Mouse (Mus musculus): ENCODE results near the gene Cttn. TPM values are rescaled to one million over a fixed set of nuclear protein-coding genes. Genes with fewer than 3 reads are reported as not detected.

Cttn gene
- total RNA-seq (2014; fragmentation: Nextera tagmentation) (23.5 and 23.7 TPM in 2 replicates), total RNA-seq (2017) (34.7 and 42.2 TPM in 2 replicates)

DNA sequence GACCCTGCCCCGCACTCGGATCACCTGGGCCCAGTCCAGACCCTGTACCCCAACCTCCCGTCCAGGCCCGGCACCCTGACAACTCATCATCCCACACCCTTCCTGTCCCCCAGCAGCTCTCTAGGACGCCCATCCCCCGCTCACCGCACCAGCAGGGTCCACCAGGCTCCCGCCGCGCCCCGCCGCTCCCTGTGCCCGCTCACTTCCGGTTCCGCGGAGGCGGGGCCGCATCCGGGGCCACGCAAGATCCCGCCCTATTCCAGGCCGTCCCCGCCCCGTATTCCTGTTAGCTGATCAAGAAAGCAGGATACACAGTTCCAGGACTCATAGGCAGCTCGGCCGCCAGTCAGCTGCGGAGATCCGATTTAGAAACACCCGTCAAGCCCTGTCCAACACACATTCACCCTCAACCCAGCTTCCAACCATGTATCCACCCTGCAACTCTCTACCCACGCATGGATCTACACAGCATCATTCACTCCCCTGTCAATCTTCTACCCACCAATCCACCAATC lies at the start of gene Cttn:
Cttn (minus strand) TSS at position 465 of the 515 bp plus-strand sequence.
- peak; percentile 89 for ATAC-seq (replicated peaks; ENCODE audit: low FRiP score, low TSS enrichment, poor library complexity, severe bottlenecking)

DNA sequence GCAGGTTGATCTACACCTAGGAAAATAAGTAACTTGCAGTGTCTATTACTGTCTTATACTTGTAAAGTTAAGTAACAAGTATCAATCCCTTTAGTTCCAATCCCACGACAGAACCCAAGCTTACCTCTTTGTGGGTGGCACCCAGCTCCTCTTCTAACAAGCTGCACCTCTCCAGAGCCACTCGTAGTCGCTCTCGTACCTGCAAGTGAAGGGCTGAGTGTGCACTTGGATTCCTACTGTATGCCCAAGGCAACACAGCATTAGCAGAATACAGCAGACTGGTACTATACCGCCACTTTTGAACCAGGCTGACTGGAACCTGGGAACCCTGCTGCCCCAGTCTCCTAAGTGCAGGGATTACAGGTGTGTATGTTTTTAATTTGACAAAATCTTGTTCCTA lies 49.0 kb upstream of the Cttn start:
- no peak for ATAC-seq (replicated peaks; ENCODE audit: low FRiP score, low TSS enrichment, poor library complexity, severe bottlenecking)

- no peak for ATAC-seq (replicated peaks; ENCODE audit: low FRiP score, low TSS enrichment, poor library complexity, severe bottlenecking)
Measured at GRCm38 (mm10) chr7:144516711-144517110, 45.9 kb upstream of the Cttn start.

GRCm38 (mm10) chr7:144509090-144509489 lies 38.3 kb upstream of the Cttn start:
- no peak for ATAC-seq (replicated peaks; ENCODE audit: low FRiP score, low TSS enrichment, poor library complexity, severe bottlenecking)

DNA sequence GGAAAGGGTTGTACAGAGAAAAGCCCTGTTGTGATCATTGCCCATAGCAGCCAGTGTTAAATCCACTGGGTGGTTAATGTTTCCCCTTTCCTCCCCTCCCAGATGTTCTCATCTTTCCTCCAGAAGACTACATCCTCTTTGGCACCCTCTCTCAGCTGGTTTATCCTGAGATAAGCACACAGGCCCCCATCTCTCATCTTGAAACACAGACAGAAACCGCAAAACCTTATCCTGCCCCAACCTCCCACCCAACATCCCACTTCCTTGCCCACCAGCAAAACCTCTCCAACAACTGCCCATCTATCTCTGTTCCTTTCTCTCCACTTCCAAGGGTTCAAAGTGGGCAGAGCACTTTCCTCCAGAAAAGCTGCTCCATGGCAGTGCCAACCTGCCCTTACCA lies 36.0 kb upstream of the Cttn start:
- ATAC-seq (replicated peaks; ENCODE audit: low FRiP score, low TSS enrichment, poor library complexity, severe bottlenecking): peak; percentile 59

DNA sequence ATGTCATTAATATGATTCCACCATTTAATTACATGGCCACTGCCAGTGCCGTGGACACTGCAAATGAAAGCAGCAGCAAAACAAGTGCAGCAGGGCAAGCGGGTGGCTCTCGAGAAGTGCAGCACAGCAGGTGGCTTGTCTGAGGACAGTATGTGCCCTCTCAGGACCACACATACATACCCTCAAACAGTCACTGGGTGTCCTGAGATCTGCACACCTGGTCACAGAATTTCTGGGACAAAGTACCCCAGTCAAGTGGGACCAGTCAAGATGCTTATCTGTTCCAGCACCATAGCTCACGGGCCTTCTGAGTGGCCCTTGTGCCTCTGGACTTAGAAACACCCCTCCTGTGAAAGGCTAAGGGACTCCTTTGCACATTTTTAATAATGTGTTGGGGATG lies 33.1 kb upstream of the Cttn start:
- ATAC-seq (replicated peaks; ENCODE audit: low FRiP score, low TSS enrichment, poor library complexity, severe bottlenecking): no peak

DNA sequence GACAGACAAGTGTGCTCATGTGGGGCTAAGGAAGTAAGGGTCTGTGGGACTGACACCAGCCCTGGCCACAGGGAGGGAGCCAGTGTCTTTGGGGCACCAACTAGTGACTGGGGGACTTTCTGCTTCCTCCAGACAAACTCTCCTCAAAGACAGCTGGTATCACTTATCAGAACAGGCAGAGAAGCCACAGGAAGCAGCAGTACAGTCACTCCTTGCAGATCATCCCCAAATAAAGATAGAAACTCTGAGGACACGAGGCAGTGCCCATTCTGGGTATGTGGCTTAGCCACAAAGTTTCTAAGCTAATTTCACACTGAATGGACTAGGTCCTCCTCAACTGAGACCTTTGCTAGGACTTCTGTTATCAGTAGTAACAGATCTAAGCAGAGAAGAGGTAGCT lies 22.1 kb upstream of the Cttn start:
- ATAC-seq (replicated peaks; ENCODE audit: low FRiP score, low TSS enrichment, poor library complexity, severe bottlenecking): peak; percentile 86

- ATAC-seq (replicated peaks; ENCODE audit: low FRiP score, low TSS enrichment, poor library complexity, severe bottlenecking): no peak
Measured at GRCm38 (mm10) chr7:144490201-144490873, 19.5 kb upstream of the Cttn start.

DNA sequence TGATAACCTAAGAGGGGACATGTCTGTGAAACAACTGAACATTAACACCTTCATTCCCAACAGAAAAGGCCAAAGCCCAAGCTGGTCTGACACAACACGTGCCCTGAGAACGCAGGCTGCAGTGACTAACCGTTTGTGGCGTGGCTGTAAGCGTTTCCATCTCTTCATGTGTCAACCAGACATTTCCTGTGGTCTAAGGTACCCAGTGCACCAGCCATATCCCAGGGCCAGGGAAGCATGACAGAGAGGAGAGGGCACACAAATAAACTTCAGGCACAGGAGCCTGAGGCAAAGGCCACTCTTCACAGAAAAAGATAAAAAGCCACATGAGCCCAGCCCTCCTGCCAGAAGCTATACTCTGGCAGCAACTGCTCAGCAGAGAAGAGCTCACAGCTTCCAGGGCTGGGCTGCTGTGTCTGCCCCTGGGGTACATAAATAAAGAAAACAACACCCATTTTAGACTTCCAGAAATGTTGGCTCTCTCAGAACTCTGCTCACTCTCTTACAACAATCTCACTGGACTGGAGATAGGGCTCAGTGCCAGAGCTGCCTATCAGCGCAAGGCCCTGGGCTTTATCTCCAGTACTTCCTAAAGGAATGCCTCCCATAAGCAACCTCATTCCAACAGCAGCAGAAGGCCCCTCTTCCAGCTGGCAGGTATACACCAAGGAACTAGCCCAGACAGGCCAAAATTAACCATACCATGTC lies 18.4 kb upstream of the Cttn start:
- ATAC-seq (replicated peaks; ENCODE audit: low FRiP score, low TSS enrichment, poor library complexity, severe bottlenecking): peak; percentile 42

DNA sequence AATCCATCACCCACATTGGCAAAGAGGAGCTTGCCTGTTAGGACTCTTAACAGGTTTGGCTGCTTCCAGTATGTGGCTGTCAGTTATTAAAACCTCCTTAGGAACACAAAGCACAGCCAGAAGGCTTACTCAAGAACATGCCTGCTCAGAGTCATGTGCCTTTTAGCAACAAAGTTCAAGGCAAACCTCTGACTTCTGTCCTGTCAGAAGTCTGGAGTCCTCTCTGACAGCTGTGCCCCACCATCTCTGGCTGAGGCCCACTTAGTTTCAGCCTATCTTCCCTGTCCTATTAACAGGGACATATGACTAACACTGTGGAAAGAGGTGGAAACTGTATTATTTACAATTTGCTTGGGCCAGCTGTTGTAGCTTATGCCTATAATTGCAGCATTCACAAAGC lies 9.5 kb upstream of the Cttn start:
- ATAC-seq (replicated peaks; ENCODE audit: low FRiP score, low TSS enrichment, poor library complexity, severe bottlenecking): no peak

DNA sequence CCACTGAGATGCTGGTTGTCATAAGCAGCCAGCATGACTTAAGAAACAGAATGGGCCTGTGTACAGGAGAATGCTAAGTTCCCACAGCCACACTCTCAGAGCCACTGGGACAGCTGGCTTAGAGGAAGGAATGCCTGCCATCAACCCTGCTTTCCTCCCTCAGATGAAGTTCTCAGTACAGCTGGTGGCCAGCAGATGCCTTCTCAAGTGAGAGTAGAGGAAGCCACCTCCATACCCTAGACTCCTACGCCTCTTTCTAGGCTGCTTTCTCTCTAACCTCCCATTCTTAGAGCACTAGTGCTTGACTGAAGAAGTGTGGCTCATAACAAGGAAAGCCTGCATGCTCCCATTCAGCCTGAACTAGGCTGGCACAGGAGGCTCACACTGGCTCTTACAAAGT lies 8.8 kb upstream of the Cttn start:
- ATAC-seq (replicated peaks; ENCODE audit: low FRiP score, low TSS enrichment, poor library complexity, severe bottlenecking): no peak

- ATAC-seq (replicated peaks; ENCODE audit: low FRiP score, low TSS enrichment, poor library complexity, severe bottlenecking): no peak
Measured at GRCm38 (mm10) chr7:144475741-144476140, 4.9 kb upstream of the Cttn start.

DNA sequence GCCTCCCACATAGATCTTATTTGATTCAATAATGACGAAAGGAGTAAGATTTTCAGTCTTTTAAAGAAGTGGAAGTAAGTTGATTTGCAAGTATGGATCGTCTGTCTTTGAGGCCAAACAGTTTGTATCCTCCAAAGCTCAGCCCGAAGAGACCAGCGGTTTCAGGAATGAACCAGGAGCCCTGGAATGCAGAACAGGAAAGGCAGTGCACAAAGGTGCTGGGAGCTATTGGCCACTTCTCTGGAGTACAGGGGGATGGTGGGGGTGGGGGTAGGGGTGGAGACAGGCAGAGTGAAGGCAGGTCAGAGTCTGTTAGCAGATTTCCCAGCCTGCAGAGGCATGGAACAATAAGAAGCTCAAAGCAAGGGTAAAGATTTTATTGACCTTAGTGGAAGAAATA lies 2.7 kb upstream of the Cttn start:
- ATAC-seq (replicated peaks; ENCODE audit: low FRiP score, low TSS enrichment, poor library complexity, severe bottlenecking): no peak

GRCm38 (mm10) chr7:144471103-144471502 lies 294 bp upstream of the Cttn start:
- ATAC-seq (replicated peaks; ENCODE audit: low FRiP score, low TSS enrichment, poor library complexity, severe bottlenecking): no peak

DNA sequence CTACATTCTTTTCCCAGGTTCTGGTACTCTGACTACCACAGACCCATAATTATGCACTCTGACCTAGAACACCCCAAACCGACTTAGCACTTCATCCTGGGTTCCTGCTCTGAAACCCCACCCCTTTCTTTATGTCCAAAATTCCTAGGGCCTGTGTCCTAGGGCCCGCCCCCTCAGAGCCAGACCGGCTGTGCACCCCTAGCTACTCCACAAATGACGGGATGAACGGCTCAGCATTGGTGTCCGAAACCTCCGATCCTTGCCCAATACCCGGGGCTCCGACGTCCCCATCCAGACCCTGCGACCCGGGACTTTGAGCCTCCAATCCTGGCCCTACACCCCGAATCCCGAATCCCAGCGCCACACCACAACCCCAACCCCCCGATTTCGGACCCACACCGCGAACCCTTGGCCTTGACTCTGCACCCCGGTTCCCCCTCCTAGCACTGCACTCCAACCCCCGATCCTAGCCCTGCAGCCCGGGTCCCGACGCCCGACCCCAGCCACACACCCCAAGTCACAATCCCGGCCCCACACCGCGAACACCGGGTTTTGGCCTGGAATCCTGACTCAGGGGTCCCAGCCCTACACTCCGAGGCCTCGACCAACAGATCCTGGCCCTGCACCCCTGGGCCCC lies 783 bp downstream of the Cttn start:
- 0 out of 2 replicates have a peak, but pooled peaks have one; percentile 6 for ATAC-seq (replicated peaks; ENCODE audit: low FRiP score, low TSS enrichment, poor library complexity, severe bottlenecking)

GRCm38 (mm10) chr7:144469181-144469641 lies 1.6 kb downstream of the Cttn start:
- ATAC-seq (replicated peaks; ENCODE audit: low FRiP score, low TSS enrichment, poor library complexity, severe bottlenecking): no peak

- no peak for ATAC-seq (replicated peaks; ENCODE audit: low FRiP score, low TSS enrichment, poor library complexity, severe bottlenecking)
Measured at GRCm38 (mm10) chr7:144468741-144469140, 2.1 kb downstream of the Cttn start.

- ATAC-seq (replicated peaks; ENCODE audit: low FRiP score, low TSS enrichment, poor library complexity, severe bottlenecking): no peak
Measured at GRCm38 (mm10) chr7:144462577-144462976, 8.2 kb downstream of the Cttn start.

DNA sequence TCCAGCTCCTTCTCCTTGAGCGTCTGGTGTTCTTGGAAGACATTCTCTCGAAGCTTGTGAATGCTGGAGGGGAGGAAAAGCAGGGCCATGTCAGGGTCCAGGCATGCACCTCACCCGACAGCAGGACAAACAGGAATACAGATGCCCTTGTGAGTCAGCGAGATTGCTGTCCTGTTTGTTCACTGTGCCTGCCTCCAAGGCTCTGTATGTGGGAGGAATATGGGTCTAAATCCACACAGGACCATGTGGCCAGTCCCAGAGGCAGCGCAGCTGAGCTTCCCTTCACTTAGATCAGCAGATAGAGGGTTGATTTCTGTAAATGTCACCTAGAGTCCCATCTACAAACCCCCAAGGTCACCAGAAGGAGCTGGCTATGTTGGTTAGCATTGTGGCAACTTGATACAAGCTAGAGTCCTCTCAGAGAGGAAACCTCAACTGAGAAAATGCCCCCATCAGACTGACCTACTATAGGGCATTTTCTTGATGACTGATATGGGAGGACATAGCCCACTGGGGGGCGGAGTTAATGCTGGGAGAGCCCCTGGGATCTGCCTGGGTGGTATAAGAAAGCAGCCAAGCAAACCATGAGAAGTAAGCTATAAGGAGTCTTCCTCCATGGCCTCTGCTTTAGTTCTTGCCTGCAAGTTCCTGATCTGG lies 9.4 kb downstream of the Cttn start:
- no peak for ATAC-seq (replicated peaks; ENCODE audit: low FRiP score, low TSS enrichment, poor library complexity, severe bottlenecking)

GRCm38 (mm10) chr7:144458881-144459280 lies 11.9 kb downstream of the Cttn start:
- no peak for ATAC-seq (replicated peaks; ENCODE audit: low FRiP score, low TSS enrichment, poor library complexity, severe bottlenecking)

Data from megakaryocyte-erythroid progenitor cell, adult 5-6 weeks (primary cell).